Mouse (Mus musculus) MEL-GATA-1-ER (cell line): ENCODE data around the gene Trim52.
"Not testable (repeated sequence)": the region's sequence is repeated elsewhere in the genome, so short reads cannot be mapped to it uniquely, and the experiment has no call there.

Source experiments
- DNase-seq: peaks from one replicate; pipeline ENCODE4 v3.0.0-alpha.2; 2012; ENCODE audit warnings: low read depth; ENCODE audit errors: extremely low read depth

The Trim52 gene

DNA sequence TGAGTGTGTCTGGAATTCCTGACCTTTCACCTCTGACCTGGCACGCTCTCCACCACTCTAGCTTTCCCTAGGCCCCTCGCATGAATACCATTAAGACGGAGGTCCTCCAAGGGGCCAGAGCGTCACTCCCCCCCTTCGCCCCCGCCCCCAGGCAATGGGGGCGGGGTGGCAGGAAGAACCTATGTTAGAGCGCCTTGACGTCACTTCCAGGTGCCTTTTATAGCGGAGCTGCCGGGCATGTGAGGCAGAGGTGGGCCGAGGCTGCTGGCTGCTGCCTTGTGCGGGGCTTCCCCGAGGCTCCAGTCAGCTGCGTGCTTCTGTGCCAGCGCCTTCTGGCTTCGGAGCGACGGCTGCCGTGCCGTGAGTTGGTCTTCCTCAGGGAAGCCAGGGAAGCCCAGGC lies at the start of gene Trim52:
Trim52 (plus strand) TSS at position 219 of the 400 bp plus-strand sequence.
- DNase-seq = no peak

DNA sequence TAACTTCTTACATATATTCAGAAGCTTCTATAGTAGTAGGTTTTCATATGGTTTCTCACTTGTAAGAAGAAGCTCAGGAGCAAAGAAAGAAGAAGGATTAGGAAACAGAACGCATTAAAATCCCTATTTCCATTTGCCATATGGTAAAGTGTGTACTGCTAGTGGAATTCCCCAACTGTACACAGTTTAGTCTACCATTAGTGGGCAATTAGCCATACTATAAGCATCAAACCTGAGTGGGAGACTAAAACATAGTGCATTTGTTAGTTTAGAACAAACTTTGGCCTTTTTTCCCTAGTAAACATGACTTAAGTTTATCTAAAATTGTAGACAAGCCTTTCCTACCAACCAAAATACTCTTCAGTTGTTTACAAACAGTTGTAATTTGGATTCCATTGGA lies 33.4 kb upstream of the Trim52 start:
- no peak for DNase-seq

DNA sequence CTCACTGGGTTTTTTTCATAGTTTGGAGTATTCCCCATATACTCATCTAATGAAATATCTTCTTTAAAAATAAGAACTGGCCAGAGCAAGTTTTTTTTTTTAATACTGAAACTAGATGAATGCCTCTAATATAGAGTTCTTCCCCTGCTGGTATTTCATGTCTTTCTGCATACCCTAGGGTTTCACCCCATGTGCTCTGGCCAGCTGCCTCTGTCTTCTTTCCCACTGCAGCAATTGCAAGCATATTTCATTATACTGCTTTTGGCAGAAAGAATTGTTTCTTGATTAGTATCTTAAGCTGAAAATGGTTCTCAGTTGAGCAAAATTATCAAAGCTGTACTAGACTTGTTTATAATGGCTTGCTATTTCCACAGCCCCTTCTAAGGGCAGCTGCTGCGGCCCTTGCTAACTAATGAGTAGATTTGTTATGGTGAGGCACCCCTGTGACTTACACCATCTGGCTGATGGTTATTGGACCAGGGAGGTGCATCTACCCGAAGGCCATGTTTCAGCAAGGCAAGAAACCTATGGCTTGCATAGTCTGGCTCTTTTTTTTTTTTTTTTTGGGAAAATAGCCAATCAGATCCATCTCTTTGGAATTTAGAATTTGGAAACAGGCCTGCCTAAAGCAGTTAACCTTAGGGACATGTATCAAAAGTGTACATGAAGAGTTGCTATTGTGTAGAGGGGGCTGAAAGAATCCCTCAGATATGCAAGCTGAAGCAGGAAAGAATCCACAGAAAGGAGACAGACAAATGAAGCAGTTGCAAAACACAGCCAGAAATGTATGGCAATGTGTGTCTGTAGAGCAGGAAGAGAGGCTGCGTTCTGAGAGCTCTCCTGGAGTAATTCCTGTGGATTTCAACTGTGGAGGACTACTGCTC lies 30.6 kb upstream of the Trim52 start:
- DNase-seq = no peak

DNA sequence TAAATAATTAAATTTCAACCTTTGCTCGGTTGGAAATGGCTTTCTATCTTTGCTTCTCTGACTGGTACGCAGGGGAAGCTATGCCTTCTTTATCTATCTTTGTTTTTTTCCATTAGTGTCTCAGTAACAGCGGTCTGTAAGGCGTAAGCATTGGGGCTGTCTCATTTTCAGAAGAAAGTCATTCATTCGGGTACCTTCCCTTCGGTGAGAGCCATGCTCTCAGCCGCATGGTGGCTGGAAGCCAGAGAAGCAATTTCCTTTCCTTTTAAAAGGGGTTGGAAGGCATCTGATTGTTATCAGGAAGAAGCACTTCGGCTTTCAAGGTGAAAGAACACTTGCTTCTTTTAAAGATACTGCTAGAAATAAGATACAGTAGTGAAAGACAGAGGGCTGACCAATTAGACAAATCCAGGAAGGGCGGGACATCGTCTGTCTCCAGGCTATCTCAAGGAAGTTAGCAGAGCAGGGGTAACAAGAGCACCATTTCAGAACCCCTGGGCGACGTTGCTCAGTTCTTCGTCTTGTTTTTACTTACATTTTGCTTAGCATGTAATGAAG lies 17.4 kb upstream of the Trim52 start:
- DNase-seq = no peak

DNA sequence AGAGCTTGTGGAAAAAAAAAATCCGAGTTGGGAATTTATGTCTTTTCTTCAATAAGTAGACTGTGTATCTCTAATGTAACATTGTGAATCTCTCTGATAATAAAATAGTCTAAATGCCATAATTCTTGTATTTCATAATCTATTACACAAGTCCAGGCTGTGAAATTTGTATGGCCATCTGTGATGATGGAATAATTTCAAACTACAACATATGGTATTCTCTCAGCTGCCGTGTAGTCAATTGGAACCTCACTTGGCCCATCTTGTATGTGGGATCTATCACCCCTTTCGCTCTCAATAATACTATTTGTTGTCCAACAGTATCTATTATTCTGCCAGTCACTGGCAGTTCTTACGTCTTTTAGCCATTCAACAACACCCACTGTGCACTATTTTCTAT lies 9.2 kb upstream of the Trim52 start:
- DNase-seq = no peak

DNA sequence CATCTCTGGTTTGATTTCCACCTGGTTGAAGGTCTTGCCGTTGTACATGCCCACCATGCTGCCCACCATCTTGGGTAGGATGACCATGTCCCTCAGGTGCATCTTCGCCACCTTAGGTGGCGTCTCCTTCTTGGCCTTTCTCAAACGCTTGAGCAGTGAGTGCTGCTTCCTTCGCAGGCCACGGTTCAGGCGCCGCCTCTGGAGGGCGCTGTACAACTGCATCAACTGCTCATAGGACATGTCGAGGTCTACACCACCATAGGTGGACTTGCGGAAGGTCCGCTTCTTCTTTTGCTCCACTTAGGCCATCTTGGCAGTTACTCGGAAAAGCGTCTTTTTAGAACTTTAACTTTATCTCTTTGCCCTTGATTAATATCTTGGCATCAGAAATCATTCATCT lies 5.1 kb upstream of the Trim52 start:
- DNase-seq = no peak

DNA sequence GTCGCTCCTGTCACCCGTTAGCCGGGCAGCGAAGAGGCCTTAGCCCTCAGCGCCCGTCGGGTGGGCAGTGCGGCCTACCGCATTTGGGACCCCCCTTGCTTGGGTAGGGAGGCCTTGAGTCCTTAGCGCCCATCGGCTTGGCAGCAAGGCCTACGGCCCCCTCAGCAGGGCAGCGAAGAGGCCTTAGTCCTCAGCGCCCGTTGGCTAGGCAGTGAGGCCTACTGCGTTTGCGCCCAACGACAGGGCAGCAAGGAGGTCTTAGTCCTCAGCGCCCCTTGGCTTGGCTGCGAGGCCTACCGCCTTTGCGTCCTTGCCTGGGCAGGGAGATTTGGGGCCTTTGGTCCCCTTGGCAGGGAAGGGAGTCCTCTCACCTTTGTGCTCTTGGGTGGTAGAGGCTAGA lies 427 bp downstream of the Trim52 start:
- DNase-seq = no peak

DNA sequence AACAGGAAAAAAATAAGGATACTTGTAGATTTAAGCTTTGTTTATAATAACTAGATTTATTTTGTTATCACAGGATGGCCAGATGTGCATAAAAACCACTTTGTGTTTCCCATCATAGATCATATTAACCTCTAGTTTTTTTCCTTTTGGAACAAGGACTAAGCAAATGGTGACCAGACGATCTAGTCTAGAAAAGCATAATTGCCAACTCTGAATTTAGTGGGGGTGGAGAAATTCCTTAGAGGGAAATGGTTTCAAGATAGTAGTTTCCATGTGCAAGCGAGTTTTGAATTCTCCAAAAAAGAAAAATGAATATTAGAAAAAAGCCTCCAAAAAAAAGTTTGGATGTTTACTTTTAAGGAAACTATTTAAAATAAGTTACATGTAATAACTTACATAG lies 13.4 kb downstream of the Trim52 start:
- no peak for DNase-seq

DNA sequence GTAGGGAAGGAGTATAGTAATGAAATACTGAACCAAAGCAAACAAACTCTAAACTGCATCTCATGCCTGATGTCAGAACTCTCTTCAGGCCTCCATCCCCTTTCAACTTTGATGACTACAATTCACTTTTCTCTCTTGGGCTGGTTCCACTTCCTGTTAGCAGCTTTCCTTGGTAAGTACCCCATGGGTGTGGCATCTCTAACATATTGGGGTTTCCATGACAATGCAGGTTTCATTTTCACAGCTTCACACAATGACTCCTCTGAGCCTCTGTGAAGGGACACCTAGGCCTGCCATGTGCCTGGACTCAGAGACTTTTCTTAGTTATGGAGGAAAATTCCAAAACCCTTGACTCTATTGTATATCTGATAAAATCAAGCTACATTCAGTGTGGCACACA lies 30.3 kb downstream of the Trim52 start:
- no peak for DNase-seq

DNA sequence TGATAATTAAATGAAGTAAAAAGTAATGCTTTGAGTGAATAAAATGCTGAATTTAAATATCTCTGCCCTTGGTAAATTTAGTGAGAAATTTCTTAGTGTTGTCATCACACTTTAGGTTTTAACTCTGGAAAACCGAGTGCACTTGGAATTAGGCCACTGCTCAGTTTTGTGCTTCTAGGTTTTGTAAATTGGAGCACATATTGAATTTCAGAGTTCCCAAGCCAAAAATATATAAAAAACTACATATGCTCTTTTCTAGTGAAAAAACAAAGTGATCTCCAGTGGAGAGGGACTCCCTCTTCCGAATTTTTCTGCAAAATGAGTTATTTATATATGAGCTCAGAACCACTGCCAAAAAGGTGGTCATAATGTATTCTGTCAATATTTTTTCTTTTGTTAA lies 45.2 kb downstream of the Trim52 start:
- no peak for DNase-seq

DNA sequence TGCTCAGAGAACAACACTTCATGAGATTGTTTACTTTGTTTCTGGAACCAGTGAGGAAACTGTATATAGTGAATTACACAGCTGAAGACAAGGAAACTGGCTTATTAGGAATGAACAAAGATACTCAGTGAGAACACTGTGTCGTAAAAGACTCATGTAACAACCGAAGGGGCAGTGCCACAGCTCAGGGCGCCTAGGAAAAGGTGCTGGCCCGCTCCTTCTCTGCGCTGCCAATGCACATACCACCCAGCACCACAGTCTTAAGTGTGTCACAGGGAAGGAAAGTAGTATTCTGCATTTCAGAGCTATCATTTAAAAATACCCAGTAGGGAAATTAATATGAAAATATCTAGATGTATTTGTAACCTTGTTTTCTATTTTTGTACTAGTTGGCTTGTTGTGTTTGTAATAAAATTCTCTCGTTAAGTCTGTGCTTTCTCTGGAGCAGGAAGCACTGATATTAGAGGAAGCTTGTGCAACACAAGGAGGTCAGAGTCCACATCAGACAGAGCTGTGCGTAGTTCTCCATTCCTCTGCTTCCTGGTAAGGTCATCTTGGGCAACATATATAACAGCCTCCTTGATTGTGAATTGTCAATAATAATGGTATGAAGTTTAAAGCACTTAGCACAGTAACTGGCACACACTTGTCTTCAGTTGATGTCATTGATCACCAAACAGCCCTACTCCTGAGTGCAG lies 49.0 kb downstream of the Trim52 start:
- no peak for DNase-seq

DNA sequence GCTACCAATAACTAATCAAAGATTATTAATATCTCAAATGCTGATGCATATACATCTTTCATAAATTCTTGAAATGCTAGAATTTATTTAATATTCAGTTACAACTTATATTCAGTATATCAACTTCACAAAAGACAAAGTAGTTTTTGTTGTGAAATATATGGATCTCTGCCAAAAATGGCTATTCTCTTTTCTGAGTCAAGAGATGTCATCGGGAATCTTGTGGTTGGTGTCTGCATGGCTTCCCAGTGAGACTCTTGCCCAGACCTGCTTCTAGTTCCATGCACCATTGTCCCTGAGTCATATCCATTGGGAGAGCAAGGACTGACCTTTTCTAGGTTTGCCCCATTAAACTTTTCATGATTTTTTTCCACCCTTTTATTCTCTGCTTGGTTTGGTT lies 50.5 kb downstream of the Trim52 start:
- no peak for DNase-seq

DNA sequence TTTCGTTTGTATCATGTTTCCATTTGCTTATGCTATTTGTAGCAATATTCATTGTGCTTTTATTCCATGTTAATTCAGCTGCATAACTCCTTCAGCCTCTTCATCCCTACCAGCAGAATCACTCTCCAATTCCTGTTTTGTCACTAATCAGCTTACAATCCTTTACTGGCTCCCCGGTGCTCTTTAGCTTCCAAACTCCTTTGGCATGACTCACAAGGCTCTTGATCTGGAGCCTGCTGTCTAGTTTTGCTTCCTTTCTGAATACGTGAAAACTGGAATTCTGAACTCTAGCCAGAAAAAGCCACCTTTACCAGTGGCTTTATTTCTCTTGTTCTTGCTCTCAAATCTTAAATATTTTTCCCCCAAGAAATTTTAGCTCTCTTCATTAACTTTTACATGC lies 56.3 kb downstream of the Trim52 start:
- no peak for DNase-seq

DNA sequence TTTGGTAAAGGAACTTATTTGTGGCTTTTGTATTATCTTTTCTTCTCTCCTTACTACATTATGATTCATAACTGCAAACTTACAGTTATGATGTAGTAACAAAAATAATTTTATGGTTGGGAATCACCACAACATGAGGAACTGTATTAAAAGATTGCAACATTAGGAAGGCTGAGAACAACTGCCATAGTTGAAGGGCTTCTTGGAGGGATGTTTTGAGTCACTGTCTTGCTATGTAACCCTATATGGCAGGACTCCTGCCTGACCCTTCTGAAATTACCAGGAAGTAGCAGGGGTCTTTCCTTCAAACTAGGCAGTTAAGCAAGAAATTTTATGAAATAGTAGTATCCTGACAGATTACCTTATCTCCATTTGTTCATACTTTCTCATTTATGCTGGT lies 57.2 kb downstream of the Trim52 start:
- no peak for DNase-seq

DNA sequence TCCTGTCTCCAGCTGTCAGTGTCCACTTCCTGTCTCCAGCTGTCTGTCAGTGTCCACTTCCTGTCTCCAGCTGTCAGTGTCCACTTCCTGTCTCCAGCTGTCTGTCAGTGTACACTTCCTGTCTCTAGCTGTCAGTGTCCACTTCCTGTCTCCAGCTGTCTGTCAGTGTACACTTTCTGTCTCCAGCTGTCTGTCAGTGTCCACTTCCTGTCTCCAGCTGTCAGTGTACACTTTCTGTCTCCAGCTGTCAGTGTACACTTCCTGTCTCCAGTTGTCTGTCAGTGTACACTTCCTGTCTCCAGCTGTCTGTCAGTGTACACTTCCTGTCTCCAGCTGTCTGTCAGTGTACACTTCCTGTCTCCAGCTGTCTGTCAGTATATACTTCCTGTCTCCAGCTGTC lies 57.9 kb downstream of the Trim52 start:
- not testable (repeated sequence) for DNase-seq

DNA sequence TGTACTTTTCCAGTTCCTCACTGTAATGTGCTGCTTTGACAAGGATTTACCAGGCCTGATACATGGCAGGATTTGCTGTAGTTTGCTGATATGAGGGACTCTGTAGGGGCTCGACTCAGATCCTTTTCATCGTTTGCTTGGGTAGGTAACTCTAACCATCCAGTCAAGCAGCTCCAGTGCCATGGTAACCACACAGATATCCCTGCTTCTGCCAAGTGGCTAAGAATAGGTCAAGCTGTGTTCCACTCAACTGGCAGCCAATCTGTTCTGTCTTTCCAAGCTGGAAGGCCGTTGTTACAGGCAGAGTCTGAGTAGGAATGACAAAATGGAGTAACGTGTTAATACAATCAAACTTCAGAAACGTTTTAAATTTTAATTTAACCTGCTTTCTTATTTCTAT lies 70.9 kb downstream of the Trim52 start:
- DNase-seq = no peak

DNA sequence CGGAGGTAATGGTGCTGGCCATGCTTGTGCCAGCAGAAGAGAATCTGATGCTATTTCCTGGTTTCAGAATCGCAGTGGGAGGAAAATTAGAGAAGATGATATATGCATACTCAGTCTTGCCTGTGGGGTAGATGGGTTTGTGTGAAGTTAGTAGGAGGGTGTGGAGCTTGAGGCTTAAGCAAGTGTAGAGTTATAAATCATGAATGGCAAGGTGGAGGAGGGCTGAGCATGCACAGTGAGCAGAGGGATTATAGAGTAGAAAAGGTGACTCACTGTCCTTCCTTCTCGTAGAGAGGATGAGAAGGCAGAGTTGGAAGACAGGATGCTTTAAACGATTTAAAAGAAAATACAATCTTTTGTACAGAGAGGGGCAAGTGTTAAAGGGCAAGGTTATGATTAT lies 72.2 kb downstream of the Trim52 start:
- no peak for DNase-seq

DNA sequence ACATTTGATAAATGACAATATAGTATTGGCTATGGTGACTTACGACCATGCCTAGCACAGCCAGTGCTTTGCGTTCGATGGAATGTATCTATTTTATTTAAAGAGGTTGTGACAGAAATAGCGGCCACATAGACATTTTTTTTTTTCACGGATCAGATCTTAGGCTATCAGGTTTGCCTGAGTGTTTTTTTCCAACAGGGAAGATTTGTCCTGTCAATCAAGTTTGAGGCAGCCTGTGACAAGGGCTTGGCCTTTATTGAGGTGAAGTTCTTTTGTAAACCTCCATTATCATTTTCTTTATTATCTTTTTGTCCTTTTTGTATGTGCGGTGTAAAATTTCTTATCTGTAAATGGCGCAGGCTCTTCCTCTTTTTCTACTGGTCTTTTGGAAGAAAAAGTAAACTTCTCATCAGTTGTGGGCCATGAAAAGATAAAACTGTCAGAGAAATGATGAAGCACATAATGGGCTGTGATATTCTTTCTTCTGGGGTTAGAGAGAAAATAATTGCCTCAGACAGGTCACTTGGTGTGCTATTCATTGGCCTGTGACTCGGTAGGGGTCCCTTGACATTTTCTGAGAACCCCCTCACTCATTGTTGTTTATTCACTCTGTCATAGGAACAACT lies 73.2 kb downstream of the Trim52 start:
- peak; percentile 69 for DNase-seq

DNA sequence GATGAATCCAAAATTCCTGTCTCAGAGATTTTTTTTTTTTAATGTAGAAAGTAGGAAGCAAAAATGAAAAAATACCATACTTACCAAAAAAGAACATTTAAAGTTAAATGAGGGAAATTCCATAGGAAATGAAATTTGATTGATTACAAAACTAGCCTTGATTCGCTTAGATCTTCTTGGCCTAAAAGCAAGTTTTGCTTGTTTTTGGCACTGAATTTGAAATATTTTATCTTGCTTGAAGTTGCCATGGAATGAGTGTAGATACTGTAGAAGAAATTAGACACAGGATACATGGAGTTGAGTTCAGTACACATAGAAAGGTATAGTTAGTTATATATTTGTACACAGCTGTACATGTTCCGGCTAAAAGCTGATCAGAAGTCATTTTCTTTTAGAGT lies 73.7 kb downstream of the Trim52 start:
- DNase-seq = peak; percentile 6

DNA sequence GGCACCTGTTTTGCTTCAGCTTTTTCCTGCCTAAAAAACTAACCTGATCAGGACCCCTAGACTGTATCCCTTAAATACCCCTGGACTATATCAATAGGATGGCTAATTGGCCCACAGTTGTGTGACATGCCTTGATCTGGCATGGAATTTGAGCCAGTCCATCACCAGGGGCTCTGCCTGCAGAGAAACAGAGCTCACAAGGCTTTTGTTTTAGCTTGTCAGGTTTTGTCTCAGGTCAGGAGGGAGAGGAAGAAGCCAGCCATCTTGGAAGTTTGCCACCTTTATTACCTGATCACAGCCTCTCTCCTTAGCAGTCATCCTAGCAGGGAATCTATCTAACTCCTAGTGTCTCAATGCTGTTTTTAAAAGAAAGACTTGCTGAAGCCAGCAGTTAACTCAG lies 74.6 kb downstream of the Trim52 start:
- DNase-seq = no peak

DNA sequence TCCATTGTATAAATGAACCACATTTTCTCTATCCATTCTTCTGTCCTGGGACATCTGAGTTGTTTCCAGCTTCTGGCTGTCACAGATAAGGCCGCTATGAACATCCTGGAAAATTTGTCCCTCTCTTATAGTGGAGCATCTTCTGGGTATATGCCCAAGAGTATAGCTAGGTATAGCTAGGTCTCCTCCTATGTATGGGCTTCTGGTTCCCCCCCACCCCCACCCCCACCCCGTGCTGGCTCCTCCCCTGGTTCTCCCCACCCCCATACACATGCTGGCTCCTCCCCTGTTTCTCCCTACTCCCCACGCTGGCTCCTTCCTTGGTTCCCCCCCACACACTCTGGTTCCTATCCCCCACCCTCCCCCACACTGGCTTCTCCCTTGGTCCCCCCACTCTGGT lies 78.0 kb downstream of the Trim52 start:
- no peak for DNase-seq
